Mouse (Mus musculus) gastrocnemius, postnatal 36 days (tissue): ENCODE data around the gene Mup15. TPM values are rescaled to one million over a fixed set of nuclear protein-coding genes. Genes with fewer than 3 reads are reported as not detected.
"Not testable (repeated sequence)": the region's sequence is repeated elsewhere in the genome, so short reads cannot be mapped to it uniquely, and the experiment has no call there.

Experiments
- DNase-seq, 2 experiments: peaks; one replicate each; pipeline ENCODE4 v3.0.0; 2022
- intact Hi-C: fragments of 180-260 bp; cut with DNase I; formaldehyde crosslinking; loops from one replicate; pipeline ENCODE4 v1.15.1; 2025
- long read RNA-seq, 2 experiments: library from polyadenylated mRNA; stranded (forward); transcript quantifications; one replicate each; pipeline ENCODE4 v2.0.0; 2021
- total RNA-seq, 2 experiments: library from RNA; stranded (reverse); gene quantifications; 2 replicates each; pipeline ENCODE4 v1.2.3; 2021

Mup15 gene
- not detected for total RNA-seq
- long read RNA-seq, experiment 1 = 0 reads
- long read RNA-seq, experiment 2 = 0 reads

GRCm38 (mm10) chr4:61439643-61440042 is at the start of gene Mup15:
Mup15 (minus strand) TSS chr4:61439743.
- intact Hi-C loops, DNase-seq: not testable (repeated sequence)

Other genes with a start within 250 kb of the Mup15 start
- not detected for gene Mup13, start 211.5 kb downstream of the Mup15 start, total RNA-seq
- gene Mup14, start 135.7 kb downstream of the Mup15 start, total RNA-seq = under 1 TPM in 1 of 2 experiments, not detected in 1; 0.91 TPM
- under 1 TPM; 0.44 to 0.84 TPM for gene Mup16, start 79.8 kb upstream of the Mup15 start, total RNA-seq
- not detected for gene Mup17, start 156.1 kb upstream of the Mup15 start, total RNA-seq
- 1 to 10 TPM in 1 of 2 experiments, under 1 TPM in 1; 0.38 to 1.2 TPM for gene Mup18, start 234.4 kb upstream of the Mup15 start, total RNA-seq